Mouse (Mus musculus) B cell, adult 2 months (primary cell): Measurements from ENCODE around the gene Dus2.

Experiments
- DNase-seq, 2 experiments: peaks; one replicate each; pipeline ENCODE4 v3.0.0; 2022

Gene Dus2

GRCm38 (mm10) chr8:106046872-106047559, 55.9 kb downstream of the Dus2 start:
- no peak for DNase-seq

GRCm38 (mm10) chr8:106047854-106048630, 56.9 kb downstream of the Dus2 start:
- no peak for DNase-seq

GRCm38 (mm10) chr8:106049840-106050239, 58.7 kb downstream of the Dus2 start:
- no peak for DNase-seq

- DNase-seq = peak; percentile 24 to 26
Measured at GRCm38 (mm10) chr8:106051068-106051467, 59.9 kb downstream of the Dus2 start.

- peak; percentile 94 to 97 for DNase-seq
Measured at GRCm38 (mm10) chr8:106052510-106053089, 61.5 kb downstream of the Dus2 start.

- DNase-seq = peak; percentile 94 to 97
Measured at GRCm38 (mm10) chr8:106054190-106054811, 63.2 kb downstream of the Dus2 start.

GRCm38 (mm10) chr8:106055038-106055437, 63.9 kb downstream of the Dus2 start:
- peak; percentile 57 to 59 for DNase-seq

- no peak for DNase-seq
Measured at GRCm38 (mm10) chr8:106056455-106056982, 65.4 kb downstream of the Dus2 start.

GRCm38 (mm10) chr8:106058731-106059612, 67.8 kb downstream of the Dus2 start, which contains the start of gene Nfatc3:
Gene Nfatc3, plus strand, starts transcription at chr8:106058840.
- DNase-seq = peak; percentile 97

GRCm38 (mm10) chr8:106059613-106060371, 68.7 kb downstream of the Dus2 start:
- peak; percentile 70 to 77 for DNase-seq

- no peak for DNase-seq
Measured at GRCm38 (mm10) chr8:106060521-106060920, 69.4 kb downstream of the Dus2 start.

- DNase-seq = no peak
Measured at GRCm38 (mm10) chr8:106061686-106062085, 70.5 kb downstream of the Dus2 start.

- peak in 1 of 2 experiments; percentile 27 for DNase-seq
Measured at GRCm38 (mm10) chr8:106063046-106063445, 71.9 kb downstream of the Dus2 start.

GRCm38 (mm10) chr8:106066721-106067120, 75.6 kb downstream of the Dus2 start:
- DNase-seq = no peak

- DNase-seq = no peak
Measured at GRCm38 (mm10) chr8:106069565-106069964, 78.4 kb downstream of the Dus2 start.

GRCm38 (mm10) chr8:106072113-106072512, 81.0 kb downstream of the Dus2 start:
- no peak for DNase-seq

GRCm38 (mm10) chr8:106074236-106074635, 83.1 kb downstream of the Dus2 start:
- no peak for DNase-seq

GRCm38 (mm10) chr8:106074659-106075058, 83.5 kb downstream of the Dus2 start:
- DNase-seq = no peak

GRCm38 (mm10) chr8:106075161-106075862, 84.2 kb downstream of the Dus2 start:
- peak; percentile 50 to 56 for DNase-seq

- DNase-seq = no peak
Measured at GRCm38 (mm10) chr8:106075863-106076174, 84.7 kb downstream of the Dus2 start.

GRCm38 (mm10) chr8:106076612-106077011, 85.5 kb downstream of the Dus2 start:
- DNase-seq = peak; percentile 67 to 74
